Mouse (Mus musculus) 3134 (cell line): ENCODE results near the gene Vmn1r50.
"Not testable (repeated sequence)": the region's sequence is repeated elsewhere in the genome, so short reads cannot be mapped to it uniquely, and the experiment has no call there.

Source experiments
- DNase-seq: peaks from one replicate; pipeline ENCODE4 v3.0.0-alpha.2; 2011; ENCODE audit warnings: low spot score; ENCODE audit not compliant: insufficient read length; ENCODE audit errors: extremely low read depth

The Vmn1r50 gene

DNA sequence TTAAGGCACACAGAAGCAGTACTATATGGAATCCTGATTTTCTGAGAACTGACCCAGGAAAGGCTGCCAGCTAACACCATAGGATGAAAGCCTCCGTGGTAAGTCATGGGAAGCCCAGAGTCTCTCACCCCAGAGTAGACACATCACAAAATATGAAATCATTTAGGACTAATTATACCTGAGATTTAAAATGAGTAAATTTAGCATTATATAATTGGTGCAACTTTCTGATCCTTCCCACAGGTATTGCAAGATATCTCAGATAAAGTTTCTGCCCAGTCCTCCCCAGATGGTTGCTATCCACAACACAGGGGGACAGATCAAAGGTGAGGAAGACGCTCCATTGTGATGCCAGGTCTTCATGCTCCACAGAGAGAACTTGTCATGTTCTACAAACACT lies at the start of gene Vmn1r50:
Vmn1r50 (plus strand) TSS at position 301 of the 400 bp plus-strand sequence.
- no peak for DNase-seq

DNA sequence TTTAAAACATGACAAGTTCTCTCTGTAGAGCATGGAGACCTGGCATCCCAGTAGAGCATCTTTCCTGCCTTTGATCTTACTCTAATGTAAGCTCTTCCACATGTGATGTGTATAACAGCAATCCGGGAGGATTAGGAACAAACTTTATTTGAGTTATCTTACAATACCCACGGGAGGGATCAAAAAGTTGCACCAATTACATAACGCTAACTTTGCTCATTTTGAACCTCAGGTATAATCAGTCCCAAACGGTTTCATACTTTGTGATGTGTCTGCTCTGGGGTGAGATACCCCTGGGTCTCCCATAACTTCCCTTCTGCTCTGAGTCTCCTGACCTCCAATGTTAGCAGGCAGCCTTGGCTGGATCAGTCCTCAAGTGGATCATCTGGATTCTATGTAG lies 22.8 kb upstream of the Vmn1r50 start, which contains the start of gene Vmn1r49:
Vmn1r49 (minus strand) TSS at position 101 of the 400 bp plus-strand sequence.
- no peak for DNase-seq

DNA sequence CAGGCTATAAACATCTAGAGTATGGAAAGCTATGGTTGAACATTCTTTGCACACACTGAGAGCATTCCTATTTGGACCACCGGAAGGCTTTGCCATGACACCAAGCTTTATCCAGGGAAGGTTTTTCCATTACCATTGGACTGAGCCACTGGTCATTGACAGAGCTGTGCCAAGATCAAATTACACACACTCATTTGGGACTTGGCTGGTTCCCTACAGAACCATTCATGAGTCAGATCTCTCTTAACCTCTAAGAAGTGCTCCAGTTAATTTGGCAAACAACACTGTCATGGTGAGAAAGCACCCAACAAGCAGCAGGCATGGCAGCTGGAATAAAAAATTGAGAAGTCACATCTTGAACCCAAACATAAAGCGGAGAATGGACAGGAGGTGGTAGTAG lies 664 bp upstream of the Vmn1r50 start:
- DNase-seq = peak; percentile 2

DNA sequence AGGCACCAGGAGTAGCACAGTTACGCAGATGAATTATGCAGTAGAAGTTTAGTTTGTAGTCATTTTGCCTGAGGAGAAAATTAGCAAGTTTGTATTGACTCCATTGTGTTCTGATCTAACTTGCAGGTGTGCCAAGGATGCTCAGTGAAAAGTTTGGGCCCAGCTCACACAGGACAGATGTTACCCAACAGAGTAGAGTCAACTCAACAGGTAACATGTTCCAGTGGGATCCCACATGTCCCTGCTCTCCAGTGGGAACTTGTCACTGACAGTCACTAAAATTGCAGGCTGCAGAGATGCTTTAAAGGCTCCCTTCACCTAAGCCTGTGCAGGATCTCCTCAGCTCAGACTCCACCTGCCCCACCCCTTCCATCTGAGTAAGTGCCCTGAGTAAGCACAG lies 21.1 kb downstream of the Vmn1r50 start, which contains the start of gene Vmn1r51:
Vmn1r51 (plus strand) TSS at position 301 of the 400 bp plus-strand sequence.
- not testable (repeated sequence) for DNase-seq
